Mouse (Mus musculus): ENCODE data around the gene Olfr1205.

The Olfr1205 gene

GRCm38 (mm10) chr2:88829437-88829836, at the start of gene Olfr1205:
Gene Olfr1205, plus strand, starts transcription at chr2:88829737.
- in situ Hi-C loops (cut with MboI, MseI): no loop called here

DNA sequence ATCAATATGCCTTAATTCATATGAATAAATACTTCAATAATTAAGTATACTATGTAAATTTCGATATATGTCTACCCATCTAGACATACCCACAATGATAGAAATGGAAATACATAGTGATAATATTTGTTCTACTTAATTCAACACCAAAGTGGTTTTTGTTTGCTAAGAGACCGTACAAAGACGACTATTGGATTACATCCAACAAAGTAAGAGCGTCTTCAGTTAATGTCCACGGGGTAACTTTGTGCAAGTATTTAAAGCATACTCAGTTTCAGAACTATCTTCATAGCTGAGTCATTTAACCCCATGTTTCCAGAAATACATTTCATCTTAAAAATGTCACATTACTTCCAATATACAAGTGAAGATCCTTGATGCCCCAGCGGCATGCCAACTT, 36.8 kb upstream of the Olfr1205 start, which contains the start of gene Olfr1201:
TSS of gene Olfr1201 (plus strand) at position 301 of the 400 bp plus-strand sequence.
- in situ Hi-C loops (cut with MboI, MseI): no loop called here

GRCm38 (mm10) chr2:88814196-88814595, 15.3 kb upstream of the Olfr1205 start, which contains the start of gene Olfr1202:
Gene Olfr1202, plus strand, starts transcription at chr2:88814496.
- in situ Hi-C loops (cut with MboI, MseI): no loop called here

GRCm38 (mm10) chr2:88838477-88838876, 8.9 kb downstream of the Olfr1205 start:
- in situ Hi-C loops (cut with MboI, MseI): no loop called here

DNA sequence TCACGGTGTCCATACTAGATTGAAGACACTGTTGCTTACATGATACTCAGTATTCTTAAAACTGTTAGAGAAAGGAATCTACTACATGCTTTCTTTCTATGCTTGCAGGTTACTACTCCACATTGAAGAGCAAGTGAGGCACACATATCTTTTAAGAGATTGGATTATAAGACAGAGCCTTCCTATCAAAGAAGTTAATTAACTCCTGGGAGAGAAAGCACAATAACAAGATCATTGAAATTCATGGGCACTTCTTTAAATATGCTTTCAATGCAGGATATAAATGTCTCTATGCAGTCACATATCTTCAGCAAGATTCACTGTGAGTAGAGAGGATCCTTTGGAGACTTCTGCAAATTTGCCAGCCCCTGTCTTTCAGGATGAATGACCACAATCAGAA, 19.5 kb downstream of the Olfr1205 start, which contains the start of gene Olfr1204:
TSS of gene Olfr1204 (plus strand) at position 301 of the 400 bp plus-strand sequence.
- in situ Hi-C loops (cut with MboI, MseI): no loop called here

DNA sequence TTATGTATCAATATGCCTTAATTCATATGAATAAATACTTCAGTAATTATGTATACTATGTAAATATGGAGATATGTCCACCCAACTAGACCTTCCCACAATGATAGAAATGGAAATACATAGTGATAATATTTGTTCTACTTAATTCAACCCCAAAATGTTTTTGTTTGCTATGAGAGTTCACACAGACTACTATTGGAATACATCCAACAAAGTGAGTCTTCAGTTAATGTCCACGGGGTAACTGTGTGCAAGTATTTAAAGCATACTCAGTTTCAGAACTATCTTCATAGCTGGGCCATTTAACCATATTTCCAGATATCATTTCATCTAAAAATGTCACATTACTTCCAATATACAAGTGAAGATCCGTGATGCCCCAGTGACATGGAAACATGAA, 33.4 kb downstream of the Olfr1205 start, which contains the start of gene Olfr1206:
TSS of gene Olfr1206 (plus strand) at position 301 of the 400 bp plus-strand sequence.
- in situ Hi-C loops (cut with MboI, MseI): no loop called here
